Mouse (Mus musculus) intestine, embryonic 15.5 days (tissue): ENCODE measurements around the gene Rbbp4. TPM values are rescaled to one million over a fixed set of nuclear protein-coding genes. Genes with fewer than 3 reads are reported as not detected.

Experiments used
- ATAC-seq: fragments of 200-750 bp; cut with Nextera tagmentation; 2 replicates; pipeline ENCODE4 v1.8.0; 2017; ENCODE audit warnings: moderate TSS enrichment, moderate library complexity
- H3K27ac ChIP-seq: fragments of 300-500 bp; sonication (generic); 2 replicates; pipeline ENCODE4 v1.5.1; 2015; ENCODE audit warnings: mild to moderate bottlenecking, inconsistent platforms
- H3K27me3 ChIP-seq: fragments of 300-500 bp; sonication (generic); replicated peaks from 2 replicates; pipeline ENCODE4 v1.6.1; 2015; ENCODE audit warnings: inconsistent platforms
- H3K36me3 ChIP-seq: fragments of 300-500 bp; sonication (generic); 2 replicates; pipeline ENCODE4 v1.6.1; 2015; ENCODE audit warnings: inconsistent platforms
- H3K4me1 ChIP-seq: fragments of 300-500 bp; sonication (generic); replicated peaks from 2 replicates; pipeline ENCODE4 v1.6.1; 2015; ENCODE audit warnings: inconsistent platforms
- H3K4me2 ChIP-seq: fragments of 300-500 bp; sonication (generic); replicated peaks from 2 replicates; pipeline ENCODE4 v1.6.1; 2015; ENCODE audit warnings: mild to moderate bottlenecking, inconsistent platforms
- H3K4me3 ChIP-seq: fragments of 300-500 bp; sonication (generic); replicated peaks from 2 replicates; pipeline ENCODE4 v1.5.1; 2015; ENCODE audit warnings: inconsistent platforms
- H3K9ac ChIP-seq: fragments of 300-500 bp; sonication (generic); 2 replicates; pipeline ENCODE4 v1.6.1; 2015; ENCODE audit warnings: inconsistent platforms
- H3K9me3 ChIP-seq: fragments of 300-500 bp; sonication (generic); 2 replicates; pipeline ENCODE4 v1.6.1; 2016; ENCODE audit warnings: inconsistent platforms
- WGBS: fragments of 180-500 bp; shearing (Covaris S2); methylation state at CpG from one replicate; pipeline ENCODE4 v1.1.7; 2015; 5-methylcytosine and 5-hydroxymethylcytosine counted together
- polyA plus RNA-seq: library from polyadenylated mRNA; unstranded; fragments of >200 nt; fragmentation: Nextera tagmentation; extraction: Ambion mirVana; gene quantifications from 2 replicates; pipeline ENCODE4 v1.2.1, GENCODE M21; 2015

Gene Rbbp4
- polyA plus RNA-seq, 1 experiment from 2014 or later, result 386 TPM

GRCm38 (mm10) chr4:129350644-129351043, 15.5 kb upstream of the Rbbp4 start:
- 8% methylated on average over 1 of the region's 1 CpGs for WGBS
- Histone ChIP-seq H3K36me3 (no peaks in the 10 kb centered on the region; the same call in 1 of the 2 replicates), H3K9me3 (no peaks in the 10 kb centered on the region), H3K27me3 (no peaks in the 10 kb centered on the region), H3K4me3 (no peak overlapping the region), H3K27ac (no peak overlapping the region), H3K4me1 (no peaks in the 10 kb centered on the region), H3K9ac (no peak overlapping the region), H3K4me2 (no peak overlapping the region)
- ATAC-seq, result peak; percentile 82

- no peaks in the 10 kb centered on the region for H3K9me3 ChIP-seq
- H3K9ac ChIP-seq, result no peak overlapping the region
- H3K27ac ChIP-seq, result no peak overlapping the region
- H3K4me3 ChIP-seq, result no peak overlapping the region
- peaks cover 6% of the 10 kb centered on the region for H3K36me3 ChIP-seq
- no peak for ATAC-seq
- H3K27me3 ChIP-seq, result no peaks in the 10 kb centered on the region
- WGBS, result 82% methylated on average over 15 of the region's 15 CpGs
- H3K4me1 ChIP-seq, result no peaks in the 10 kb centered on the region
- no peak overlapping the region for H3K4me2 ChIP-seq
Measured at GRCm38 (mm10) chr4:129346481-129347154, 11.4 kb upstream of the Rbbp4 start.

- no peaks in the 10 kb centered on the region for H3K4me1 ChIP-seq
- H3K36me3 ChIP-seq, result peaks cover 9% of the 10 kb centered on the region
- H3K27me3 ChIP-seq, result no peaks in the 10 kb centered on the region
- no peak overlapping the region for H3K4me3 ChIP-seq
- H3K27ac ChIP-seq, result no peak overlapping the region
- H3K9ac ChIP-seq, result no peak overlapping the region
- WGBS, result 80% methylated on average over 2 of the region's 2 CpGs
- no peaks in the 10 kb centered on the region for H3K9me3 ChIP-seq
- no peak for ATAC-seq
- H3K4me2 ChIP-seq, result no peak overlapping the region
Measured at GRCm38 (mm10) chr4:129342705-129343104, 7.5 kb upstream of the Rbbp4 start.

GRCm38 (mm10) chr4:129341888-129342287, 6.7 kb upstream of the Rbbp4 start:
- Histone ChIP-seq H3K4me1 (peaks cover 6% of the 10 kb centered on the region), H3K4me3 (no peak overlapping the region), H3K4me2 (no peak overlapping the region), H3K27me3 (no peaks in the 10 kb centered on the region), H3K9ac (no peak overlapping the region), H3K36me3 (peaks cover 9% of the 10 kb centered on the region; the same call in 1 of the 2 replicates), H3K9me3 (no peaks in the 10 kb centered on the region), H3K27ac (no peak overlapping the region)
- no peak for ATAC-seq
- WGBS, result 88% methylated on average over 1 of the region's 1 CpGs

- peaks cover 9% of the 10 kb centered on the region; the same call in 1 of the 2 replicates for H3K36me3 ChIP-seq
- no peak for ATAC-seq
- H3K9ac ChIP-seq, result no peak overlapping the region
- H3K4me1 ChIP-seq, result peaks cover 6% of the 10 kb centered on the region
- H3K9me3 ChIP-seq, result no peaks in the 10 kb centered on the region
- H3K27ac ChIP-seq, result no peak overlapping the region
- H3K4me3 ChIP-seq, result no peak overlapping the region
- 94% methylated on average over 3 of the region's 3 CpGs for WGBS
- no peaks in the 10 kb centered on the region for H3K27me3 ChIP-seq
- H3K4me2 ChIP-seq, result no peak overlapping the region
Measured at GRCm38 (mm10) chr4:129339743-129340142, 4.6 kb upstream of the Rbbp4 start.

- H3K4me2 ChIP-seq, result peak overlapping the region; percentile 73
- H3K4me1 ChIP-seq, result peaks cover 25% of the 10 kb centered on the region
- no peak for ATAC-seq
- H3K36me3 ChIP-seq, result no peaks in the 10 kb centered on the region; the same call in 1 of the 2 replicates
- no peaks in the 10 kb centered on the region for H3K27me3 ChIP-seq
- H3K9me3 ChIP-seq, result no peaks in the 10 kb centered on the region
- WGBS, result 42% methylated on average over 14 of the region's 14 CpGs
- peak overlapping the region; percentile 99 for H3K27ac ChIP-seq
- peak overlapping the region; percentile 60 for H3K9ac ChIP-seq
- H3K4me3 ChIP-seq, result peak overlapping the region; percentile 92
Measured at GRCm38 (mm10) chr4:129336291-129336690, 1.1 kb upstream of the Rbbp4 start.

GRCm38 (mm10) chr4:129334677-129335215, 424 bp downstream of the Rbbp4 start:
- ATAC-seq, result no peak; the same call in 1 of the 2 replicates
- peak overlapping the region; percentile 92 for H3K4me3 ChIP-seq
- no peaks in the 10 kb centered on the region for H3K27me3 ChIP-seq
- H3K4me1 ChIP-seq, result peaks cover 30% of the 10 kb centered on the region
- H3K4me2 ChIP-seq, result peak overlapping the region; percentile 58
- H3K9me3 ChIP-seq, result no peaks in the 10 kb centered on the region
- H3K36me3 ChIP-seq, result peaks cover 2% of the 10 kb centered on the region; the same call in 1 of the 2 replicates
- H3K27ac ChIP-seq, result peak overlapping the region; percentile 96
- peak overlapping the region; percentile 96 for H3K9ac ChIP-seq
- WGBS, result under 1% methylated on average over 62 of the region's 62 CpGs

- H3K36me3 ChIP-seq, result peaks cover 9% of the 10 kb centered on the region
- peak overlapping the region; percentile 58; the same call in 1 of the 2 replicates for H3K4me2 ChIP-seq
- no peaks in the 10 kb centered on the region for H3K9me3 ChIP-seq
- no peak for ATAC-seq
- H3K27ac ChIP-seq, result no peak overlapping the region
- 50% methylated on average over 1 of the region's 1 CpGs for WGBS
- peak overlapping the region; percentile 92; the same call in 1 of the 2 replicates for H3K4me3 ChIP-seq
- no peaks in the 10 kb centered on the region for H3K27me3 ChIP-seq
- H3K9ac ChIP-seq, result no peak overlapping the region; the same call in 1 of the 2 replicates
- H3K4me1 ChIP-seq, result peaks cover 30% of the 10 kb centered on the region
Measured at GRCm38 (mm10) chr4:129332846-129333245, 2.3 kb downstream of the Rbbp4 start.

- H3K36me3 ChIP-seq, result peaks cover 24% of the 10 kb centered on the region
- WGBS, result 60% methylated on average over 1 of the region's 1 CpGs
Measured at GRCm38 (mm10) chr4:129326191-129326590, 9.0 kb downstream of the Rbbp4 start.

GRCm38 (mm10) chr4:129324756-129325155, 10.4 kb downstream of the Rbbp4 start:
- Histone ChIP-seq H3K27me3 (no peaks in the 10 kb centered on the region), H3K27ac (no peak overlapping the region), H3K4me2 (no peak overlapping the region), H3K36me3 (peaks cover 33% of the 10 kb centered on the region), H3K9ac (no peak overlapping the region), H3K4me3 (no peak overlapping the region), H3K4me1 (no peaks in the 10 kb centered on the region), H3K9me3 (no peaks in the 10 kb centered on the region)
- no peak for ATAC-seq
- WGBS, result 77% methylated on average over 1 of the region's 1 CpGs

More at GRCm38 (mm10) chr4:129326191-129326590, 9.0 kb downstream of the Rbbp4 start:
- Histone ChIP-seq H3K9me3 (no peaks in the 10 kb centered on the region), H3K9ac (no peak overlapping the region), H3K27ac (no peak overlapping the region), H3K27me3 (no peaks in the 10 kb centered on the region), H3K4me1 (peaks cover 4% of the 10 kb centered on the region; the same call in 1 of the 2 replicates), H3K4me3 (no peak overlapping the region), H3K4me2 (no peak overlapping the region)
- no peak for ATAC-seq

GRCm38 (mm10) chr4:129323491-129323890, 11.7 kb downstream of the Rbbp4 start:
- 90% methylated on average over 1 of the region's 1 CpGs for WGBS
- H3K9ac ChIP-seq, result no peak overlapping the region

GRCm38 (mm10) chr4:129322042-129322441, 13.1 kb downstream of the Rbbp4 start:
- Histone ChIP-seq H3K4me1 (no peaks in the 10 kb centered on the region), H3K27ac (no peak overlapping the region), H3K36me3 (peaks cover 34% of the 10 kb centered on the region), H3K4me2 (no peak overlapping the region), H3K9me3 (no peaks in the 10 kb centered on the region), H3K27me3 (no peaks in the 10 kb centered on the region), H3K4me3 (no peak overlapping the region), H3K9ac (no peak overlapping the region)
- WGBS, result 93% methylated on average over 5 of the region's 5 CpGs
- no peak for ATAC-seq

More at GRCm38 (mm10) chr4:129323491-129323890, 11.7 kb downstream of the Rbbp4 start:
- no peaks in the 10 kb centered on the region for H3K27me3 ChIP-seq
- H3K4me1 ChIP-seq, result no peaks in the 10 kb centered on the region
- H3K9me3 ChIP-seq, result no peaks in the 10 kb centered on the region
- ATAC-seq, result no peak
- H3K4me2 ChIP-seq, result no peak overlapping the region
- H3K36me3 ChIP-seq, result peaks cover 39% of the 10 kb centered on the region
- H3K4me3 ChIP-seq, result no peak overlapping the region
- no peak overlapping the region for H3K27ac ChIP-seq
